In the genomic region with DNA sequence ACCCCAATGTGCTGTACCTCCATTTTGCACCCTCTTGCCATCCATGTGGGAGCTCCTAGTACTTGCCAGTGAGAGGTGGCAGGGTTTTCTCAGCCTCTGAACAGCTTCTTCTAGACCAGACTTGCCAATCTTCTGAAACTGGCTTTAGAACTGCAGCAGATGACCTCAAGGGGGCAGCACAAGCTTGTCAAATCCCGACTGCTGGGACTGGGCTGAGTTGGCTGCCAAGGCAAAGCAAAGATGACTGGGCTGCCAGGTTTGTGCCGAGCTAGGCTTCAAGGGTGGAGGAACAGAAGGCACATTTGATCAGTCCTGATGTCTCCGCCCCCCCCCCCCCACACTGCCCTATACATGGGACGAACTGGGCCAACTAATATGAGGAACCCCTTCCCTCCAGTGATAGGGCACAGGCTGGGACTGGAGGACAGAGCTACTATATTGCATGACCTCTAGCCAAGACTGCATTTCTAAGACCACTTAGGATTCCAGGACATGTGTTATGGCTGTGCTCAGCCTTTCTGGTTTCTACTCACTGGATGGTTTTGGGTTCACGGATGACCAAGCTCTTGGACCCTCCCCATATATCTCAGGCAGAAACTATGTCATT, we compare ENCODE assay signal across 8 mouse cellular contexts. TPM values are rescaled to one million over a fixed set of nuclear protein-coding genes. Genes with fewer than 3 reads are reported as not detected.
A peak's percentile ranks its signal among the peaks of the same experiment; 100 is the strongest.
DNase-seq lines count a peak whose midpoint lies in the region; ATAC-seq lines count a peak whose summit lies in the region.

No protein-coding gene starts in this region.

- H3K9ac ChIP-seq in forebrain, embryonic 15.5 days (replicated peaks), result no peak overlapping the region
- no peak overlapping the region for H3K9ac ChIP-seq in hindbrain, embryonic 12.5 days

- H3K4me1 ChIP-seq in forebrain, embryonic 15.5 days, result peaks cover 3% of the 10 kb centered on the region; the same call in 1 of the 2 replicates
- H3K4me1 ChIP-seq in hindbrain, embryonic 12.5 days, result no peaks in the 10 kb centered on the region

- 34% methylated on average over 5 of the region's 5 CpGs for WGBS in forebrain, embryonic 15.5 days
- whole genome bisulfite sequencing in hindbrain, embryonic 12.5 days, result 44% methylated on average over 5 of the region's 5 CpGs

- no peak overlapping the region for H3K4me2 ChIP-seq in forebrain, embryonic 15.5 days (replicated peaks)
- H3K4me2 ChIP-seq in hindbrain, embryonic 12.5 days (replicated peaks), result no peak overlapping the region

- no peaks in the 10 kb centered on the region for H3K27me3 ChIP-seq in forebrain, embryonic 15.5 days
- no peaks in the 10 kb centered on the region for H3K27me3 ChIP-seq in hindbrain, embryonic 12.5 days

- no peak overlapping the region for H3K4me3 ChIP-seq in forebrain, embryonic 15.5 days
- no peak overlapping the region for H3K4me3 ChIP-seq in hindbrain, embryonic 12.5 days

- no peaks in the 10 kb centered on the region for H3K9me3 ChIP-seq in forebrain, embryonic 15.5 days
- H3K9me3 ChIP-seq in hindbrain, embryonic 12.5 days (replicated peaks), result no peaks in the 10 kb centered on the region

- peak; percentile 78 for ATAC-seq in forebrain, embryonic 15.5 days (replicated peaks)
- 0 out of 2 replicates have a peak, but pooled peaks have one; percentile 40 for ATAC-seq in hindbrain, embryonic 12.5 days (ENCODE audit: low FRiP score)

- H3K36me3 ChIP-seq in forebrain, embryonic 15.5 days, result no peaks in the 10 kb centered on the region
- H3K36me3 ChIP-seq in hindbrain, embryonic 12.5 days, result no peaks in the 10 kb centered on the region

- no peak overlapping the region for H3K27ac ChIP-seq in forebrain, embryonic 15.5 days (replicated peaks)
- no peak overlapping the region for H3K27ac ChIP-seq in hindbrain, embryonic 12.5 days

- peak; percentile 56 for DNase-seq in MN1 (ENCODE audit: low spot score)
- peak; percentile 71 for DNase-seq in cerebellum, adult 11 months
- peak; percentile 92 to 94 for DNase-seq in layer of hippocampus, postnatal 10 days (ENCODE audit: low spot score in 2 of 2)
- DNase-seq in lung, postnatal 14 days, result peak; percentile 87
- peak; percentile 82 for DNase-seq in retina, postnatal 1 day
- DNase-seq in urinary bladder, adult 18-20 months (ENCODE audit: low spot score in 2 of 2), result peak; percentile 66 to 73

RNA-seq across cellular contexts. Expression of a gene that starts 51.1 kb away (rescaled TPM):
- polyA plus RNA-seq in forebrain, embryonic 15.5 days (2015; fragmentation: Nextera tagmentation; extraction: Ambion mirVana), result not detected in 2 replicates
- polyA plus RNA-seq in hindbrain, embryonic 12.5 days (2016; fragmentation: Nextera tagmentation; extraction: Ambion mirVana), result 4.0 and 9.8 TPM in 2 replicates
- total RNA-seq in layer of hippocampus, postnatal 10 days (2021), result not detected

RNA-seq across cellular contexts. Expression of a gene that starts 58.4 kb away (rescaled TPM):
- not detected in 2 replicates for polyA plus RNA-seq in forebrain, embryonic 15.5 days (2015; fragmentation: Nextera tagmentation; extraction: Ambion mirVana)
- polyA plus RNA-seq in hindbrain, embryonic 12.5 days (2016; fragmentation: Nextera tagmentation; extraction: Ambion mirVana), result 0.78 and 0.92 TPM in 2 replicates
- not detected for total RNA-seq in layer of hippocampus, postnatal 10 days (2021)
